Mouse (Mus musculus) testis, adult 2 months (tissue): ENCODE results near the gene Apbb1ip.

Experiments
- CTCF ChIP-seq: fragments of 200-500 bp; IDR thresholded peaks from 2 replicates; pipeline ENCODE4 v1.5.1; 2012; ENCODE audit warnings: low read depth, mild to moderate bottlenecking, inconsistent platforms, low read length, moderate library complexity; ENCODE audit not compliant: control insufficient read depth, insufficient read depth, insufficient replicate concordance
- POLR2A ChIP-seq: fragments of 200-500 bp; IDR thresholded peaks from 2 replicates; pipeline ENCODE4 v1.6.1; 2012; ENCODE audit warnings: low read depth, mild to moderate bottlenecking, inconsistent platforms, low read length, moderate library complexity; ENCODE audit not compliant: control insufficient read depth

GRCm38 (mm10) chr2:22764774-22765387 is 9.0 kb upstream of the Apbb1ip start:
- no peak for TF ChIP-seq POLR2A
- no peak for TF ChIP-seq CTCF
